In the genomic region with DNA sequence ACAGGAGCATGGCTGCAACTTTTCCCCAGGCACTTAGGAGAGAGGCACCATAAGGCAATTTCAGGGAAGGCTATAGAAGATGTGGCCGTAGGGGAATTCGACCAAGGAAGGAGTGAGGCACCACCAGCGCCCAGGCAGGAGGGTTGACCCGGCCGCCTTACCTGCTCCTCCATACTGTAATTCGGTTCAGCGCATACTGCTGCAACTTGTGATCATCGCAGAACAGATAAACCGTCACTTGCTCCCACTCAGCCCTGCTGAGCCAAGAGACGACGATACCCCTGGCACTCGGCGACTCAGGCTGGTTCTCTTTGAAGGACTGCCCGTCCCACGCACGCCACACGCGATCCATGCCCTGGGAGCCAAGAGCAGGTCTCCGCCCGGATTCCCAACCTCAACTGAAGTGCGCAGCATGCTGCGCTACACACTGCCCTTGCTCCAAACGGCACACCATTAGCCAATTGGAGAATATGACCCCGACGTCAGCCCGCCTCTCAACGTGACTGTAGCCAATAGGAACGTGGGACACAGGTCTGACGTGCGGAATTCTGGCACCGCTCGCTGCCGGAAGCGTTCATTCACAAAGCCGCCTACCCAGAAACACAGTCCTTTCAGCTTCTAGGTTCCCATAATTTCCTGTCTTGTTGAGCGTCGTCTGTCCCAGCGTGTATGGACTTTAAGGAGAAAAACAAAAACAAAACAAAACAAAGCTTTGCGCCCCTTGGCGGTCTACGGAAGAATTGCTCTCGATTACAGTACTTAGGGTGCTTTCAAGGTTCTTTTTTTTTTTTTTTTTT, we compare ENCODE assay signal across 8 mouse cellular contexts. TPM values are rescaled to one million over a fixed set of nuclear protein-coding genes. Genes with fewer than 3 reads are reported as not detected.
DNase-seq lines count a peak whose midpoint lies in the region; ATAC-seq and TF ChIP-seq lines count a peak whose summit lies in the region.

Las1l (minus strand) TSS at position 466 of the 797 bp plus-strand sequence.

- intact Hi-C loops in gastrocnemius, adult 2 months (cut with DNase I): loop anchor here (5.0 kb wide), 2 partner anchors 176 to 1744 kb away; partner anchors contain the start of gene Eif2s3x
- intact Hi-C loops in left cerebral cortex, adult 2 months (cut with DNase I): no loop called here

- H3K36me3 ChIP-seq in hindbrain, postnatal 0 days (ENCODE audit: insufficient read depth, low read length): 0 out of 2 replicates have a peak, but pooled peaks cover 5% of the 10 kb centered on the region

- peak within 1 kb of the TSS; percentile 47 for H3K9ac ChIP-seq in hindbrain, postnatal 0 days (replicated peaks; ENCODE audit: low read length)

- H3K4me2 ChIP-seq in hindbrain, postnatal 0 days (ENCODE audit: low read depth, low read length): peak within 1 kb of the TSS; percentile 69

- peak; percentile 21; the same call in 1 of the 2 replicates for TF ChIP-seq CTCF in gastrocnemius, adult 2 months (IDR thresholded peaks at IDR 0.05)
- TF ChIP-seq CTCF in hindbrain, postnatal 0 days (IDR thresholded peaks at IDR 0.05; ENCODE audit: low read depth): peak; percentile 53
- peak; percentile 36 for TF ChIP-seq CTCF in left cerebral cortex, adult 2 months (IDR thresholded peaks at IDR 0.05)

- DNase-seq in ZHBTc4 (ENCODE audit: low read depth, low spot score): peak; percentile 96
- DNase-seq in gastrocnemius, adult 2 months: peak; percentile 92
- peak; percentile 94 for DNase-seq in hindbrain, postnatal 0 days (ENCODE audit: low spot score)
- DNase-seq in left cerebral cortex, adult 2 months (ENCODE audit: extremely low spot score in 1 of 2, low spot score in 2 of 2): peak; percentile 83 to 89
- peak; percentile 88 to 93 for DNase-seq in right cerebral cortex, adult 2 months (ENCODE audit: low spot score in 2 of 2)
- peak; percentile 88 for DNase-seq in urinary bladder, postnatal 14 days (ENCODE audit: low spot score)

- no peaks in the 10 kb centered on the region for H3K27me3 ChIP-seq in hindbrain, postnatal 0 days (ENCODE audit: insufficient read depth, low read length)

- H3K9me3 ChIP-seq in hindbrain, postnatal 0 days (ENCODE audit: low read length): no peaks in the 10 kb centered on the region

- H3K4me3 ChIP-seq in gastrocnemius, adult 2 months: peak within 1 kb of the TSS; percentile 85
- peak within 1 kb of the TSS; percentile 54 for H3K4me3 ChIP-seq in hindbrain, postnatal 0 days (ENCODE audit: low read length)
- H3K4me3 ChIP-seq in left cerebral cortex, adult 2 months: peak within 1 kb of the TSS; percentile 69

- WGBS in hindbrain, postnatal 0 days: 28% methylated on average over 42 of the region's 42 CpGs

- peak within 1 kb of the TSS; percentile 87 for H3K27ac ChIP-seq in gastrocnemius, adult 2 months
- peak within 1 kb of the TSS; percentile 54; the same call in 1 of the 2 replicates for H3K27ac ChIP-seq in hindbrain, postnatal 0 days
- H3K27ac ChIP-seq in left cerebral cortex, adult 2 months: peak within 1 kb of the TSS; percentile 41

- peak; percentile 99 for ATAC-seq in common myeloid progenitor, adult 5-6 weeks (replicated peaks; ENCODE audit: low read depth, poor library complexity, severe bottlenecking)
- ATAC-seq in hindbrain, postnatal 0 days: peak; percentile 100
- peak; percentile 99 for ATAC-seq in megakaryocyte, adult 5-6 weeks (ENCODE audit: poor library complexity, severe bottlenecking)

- H3K4me1 ChIP-seq in hindbrain, postnatal 0 days (ENCODE audit: insufficient read depth, low read length): no peaks in the 10 kb centered on the region; the same call in 1 of the 2 replicates

RNA-seq across cellular contexts. Expression of gene Las1l, which starts in this region (rescaled TPM):
- total RNA-seq in common myeloid progenitor, adult 5-6 weeks (2017): 44.4 and 50.4 TPM in 2 replicates
- 10 to 100 TPM; 30.9 to 33.2 TPM for total RNA-seq in gastrocnemius, adult 2 months (2021)
- 26.3 and 40.3 TPM in 2 replicates for total RNA-seq in hindbrain, postnatal 0 days (2014; rRNA removed)
- polyA plus RNA-seq in hindbrain, postnatal 0 days (2015; fragmentation: Nextera tagmentation; extraction: Ambion mirVana): 71.5 and 77.3 TPM in 2 replicates
- total RNA-seq in left cerebral cortex, adult 2 months (2021): 10 to 100 TPM; 58.4 to 63.6 TPM
- total RNA-seq in megakaryocyte, adult 5-6 weeks (2015): 8.5 and 9.7 TPM in 2 replicates
- 11.4 and 12.0 TPM in 2 replicates for total RNA-seq in megakaryocyte, adult 5-6 weeks (2017)

Comparison
In these comparisons a context has a peak if more than half of its experiments do, and no peak if none do; other contexts are left out.
1. Peak in every context shown above with its lines: DNase-seq, ATAC-seq, H3K4me3 ChIP-seq and H3K27ac ChIP-seq.